Mouse (Mus musculus) adrenal gland, adult (tissue): ENCODE results near the gene Prg4.

Experiments used
- DNase-seq, 2 experiments: peaks; one replicate each; pipeline ENCODE4 v3.0.0; 2022 to 2023; ENCODE audit warnings: low spot score in 1 of 2; ENCODE audit not compliant: inconsistent age in 2 of 2

Gene Prg4

DNA sequence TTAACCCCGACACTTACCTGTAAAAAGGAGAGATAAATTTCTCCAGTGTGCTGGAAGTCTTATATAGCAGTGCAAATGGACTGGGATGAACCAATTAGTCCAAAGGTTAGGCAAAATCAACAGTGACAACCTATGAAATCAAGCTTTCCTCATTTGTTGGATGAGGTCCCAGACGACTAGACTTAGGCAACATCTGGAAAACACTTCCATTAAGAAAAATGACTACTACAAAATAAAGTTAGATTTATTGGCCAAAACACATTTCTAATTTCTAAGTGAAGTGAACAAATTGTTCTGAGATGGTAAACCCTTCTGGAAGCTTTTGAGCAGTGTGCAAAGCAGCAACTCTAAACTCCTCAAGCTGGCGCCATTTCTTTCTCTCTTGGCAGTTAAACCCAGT lies at the start of gene Prg4:
Prg4 (minus strand) TSS at position 34 of the 400 bp plus-strand sequence.
- peak in 1 of 2 experiments; percentile 72 for DNase-seq

- no peak for DNase-seq
Measured at GRCm38 (mm10) chr1:150513041-150513440, 47.1 kb upstream of the Prg4 start.

GRCm38 (mm10) chr1:150505794-150506193 lies 39.8 kb upstream of the Prg4 start:
- no peak for DNase-seq

DNA sequence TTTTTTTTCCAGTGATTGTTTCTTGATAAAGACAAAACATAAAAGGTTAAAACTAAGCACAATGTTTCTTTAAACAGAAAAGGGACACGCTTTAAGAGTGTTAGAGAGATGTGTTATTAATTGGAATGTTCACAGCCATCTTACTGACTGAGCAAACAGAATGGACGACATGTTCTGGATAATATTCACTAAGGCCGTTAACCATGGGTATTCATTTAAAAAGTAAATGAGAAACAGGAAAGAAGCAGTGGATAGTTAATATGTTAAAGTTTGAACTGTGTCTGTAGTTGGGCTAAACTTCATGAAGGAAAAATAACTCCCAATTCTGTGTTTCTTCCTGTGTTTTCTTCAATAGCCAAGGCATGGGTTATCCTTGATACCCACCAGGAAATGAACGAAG lies 37.4 kb upstream of the Prg4 start:
- no peak for DNase-seq

- DNase-seq = no peak
Measured at GRCm38 (mm10) chr1:150498177-150498576, 32.2 kb upstream of the Prg4 start.

- DNase-seq = peak; percentile 31 to 80
Measured at GRCm38 (mm10) chr1:150497690-150498089, 31.7 kb upstream of the Prg4 start.

DNA sequence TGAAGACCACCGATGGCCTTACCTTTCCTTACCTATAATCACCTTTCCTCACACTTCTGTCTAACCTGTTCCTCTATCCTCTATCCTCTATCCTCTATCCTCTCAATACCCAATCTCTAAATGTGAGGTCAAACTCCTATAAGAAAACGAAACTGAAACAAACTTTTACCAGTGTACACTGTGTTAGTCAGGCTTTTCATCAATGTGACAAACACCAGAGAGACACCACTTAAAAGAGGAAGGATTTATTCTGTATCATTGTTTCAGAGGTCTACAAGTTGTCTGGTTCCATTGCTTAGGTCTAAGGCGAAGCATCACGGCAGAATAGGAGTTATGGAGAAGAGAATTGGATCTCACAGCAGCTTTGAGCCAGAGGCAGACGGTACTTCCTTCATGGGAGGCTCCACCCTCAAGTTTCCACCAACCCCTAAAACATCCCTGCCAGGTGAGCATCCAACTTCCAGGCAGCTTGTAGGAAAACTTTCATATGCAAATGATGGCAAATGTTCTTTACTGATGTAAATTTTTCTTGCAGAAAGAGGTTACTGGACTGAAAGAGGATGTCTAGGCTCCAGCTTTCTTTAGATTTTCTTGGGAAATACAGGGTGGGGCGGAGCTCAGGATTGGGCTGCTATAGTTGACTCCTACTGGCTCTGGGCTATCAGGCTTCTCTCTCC lies 30.8 kb upstream of the Prg4 start:
- DNase-seq = no peak

- DNase-seq = no peak
Measured at GRCm38 (mm10) chr1:150489148-150489547, 23.2 kb upstream of the Prg4 start.

- no peak for DNase-seq
Measured at GRCm38 (mm10) chr1:150480674-150481073, 14.7 kb upstream of the Prg4 start.

DNA sequence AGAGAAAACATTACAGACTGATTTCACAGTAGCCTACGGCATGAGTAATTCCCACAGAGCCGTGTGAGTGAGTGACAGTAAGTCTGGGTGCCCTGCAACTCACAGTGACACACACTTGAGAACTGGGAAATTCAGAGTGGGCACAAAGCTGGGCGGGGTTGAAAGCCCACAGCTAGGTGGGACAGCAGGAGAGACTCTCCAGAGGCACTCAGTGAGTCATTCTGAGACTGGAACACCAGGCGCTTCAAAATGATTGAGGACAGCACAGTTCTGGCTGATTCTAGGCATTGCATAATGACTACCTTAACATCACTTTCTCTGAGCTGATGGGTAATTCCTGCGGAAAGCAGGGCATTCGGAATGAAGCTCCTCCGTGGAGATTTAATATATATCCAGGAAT lies 6.6 kb upstream of the Prg4 start:
- peak; percentile 33 to 63 for DNase-seq

DNA sequence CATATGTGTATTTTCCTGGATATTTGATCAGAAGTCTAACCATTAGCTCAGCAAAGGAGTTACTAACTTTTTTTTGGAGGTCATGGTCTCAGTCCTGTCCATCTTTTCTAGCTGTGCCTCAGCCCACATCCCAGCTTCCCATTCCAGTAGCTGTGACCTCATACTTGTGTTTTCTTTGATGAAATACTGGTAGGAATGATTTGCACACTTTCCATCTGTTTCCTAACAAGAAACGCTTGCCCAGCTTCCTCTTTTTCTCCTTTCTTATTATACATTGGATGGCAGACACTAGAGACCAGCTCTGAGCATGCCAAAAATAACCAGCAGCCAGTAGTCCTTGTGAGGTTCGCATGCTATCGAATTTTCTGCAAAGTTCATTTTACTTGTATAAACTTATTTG lies 4.0 kb upstream of the Prg4 start:
- DNase-seq = no peak

- no peak for DNase-seq
Measured at GRCm38 (mm10) chr1:150465364-150465763, 601 bp downstream of the Prg4 start.

DNA sequence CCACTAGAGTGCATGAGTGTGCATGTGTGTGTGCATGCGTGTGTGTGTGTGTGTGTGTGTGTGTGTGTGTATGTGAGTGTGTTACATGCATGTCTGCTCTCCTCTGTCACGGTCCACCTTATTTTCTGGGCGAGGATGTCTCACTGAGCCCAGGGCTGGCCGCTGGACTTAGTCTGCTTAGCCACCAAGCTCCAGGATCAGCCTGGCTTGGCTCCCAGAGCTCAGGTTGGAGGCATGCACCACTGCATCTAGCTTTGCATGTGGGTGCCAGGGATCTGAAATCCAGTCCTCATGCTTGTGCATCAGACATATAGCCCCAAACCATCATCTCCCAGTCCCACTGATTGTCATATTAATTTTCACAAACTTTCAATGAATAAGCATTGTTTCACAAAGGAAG lies 2.3 kb downstream of the Prg4 start:
- DNase-seq = no peak

DNA sequence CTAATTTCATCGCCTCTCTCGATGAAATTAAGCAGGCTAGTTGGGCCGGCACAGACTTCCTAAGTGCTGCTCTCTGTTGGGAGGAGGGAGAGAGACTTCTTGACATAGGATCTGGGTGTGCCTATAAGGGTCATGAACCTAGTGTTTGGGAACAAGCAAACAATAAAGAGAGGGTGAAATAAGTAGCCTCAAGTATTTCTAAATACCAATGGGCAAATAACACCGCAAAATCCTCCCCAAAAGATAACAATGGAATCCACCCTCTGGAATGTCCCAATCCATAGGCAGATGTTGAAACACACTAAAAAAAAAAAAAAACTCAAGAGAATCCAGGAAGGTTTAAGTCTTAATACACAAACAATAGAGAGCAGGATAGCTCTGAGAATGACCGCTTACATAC lies 2.9 kb downstream of the Prg4 start:
- DNase-seq = no peak

- DNase-seq = peak in 1 of 2 experiments; percentile 44
Measured at GRCm38 (mm10) chr1:150460595-150460994, 5.4 kb downstream of the Prg4 start.

DNA sequence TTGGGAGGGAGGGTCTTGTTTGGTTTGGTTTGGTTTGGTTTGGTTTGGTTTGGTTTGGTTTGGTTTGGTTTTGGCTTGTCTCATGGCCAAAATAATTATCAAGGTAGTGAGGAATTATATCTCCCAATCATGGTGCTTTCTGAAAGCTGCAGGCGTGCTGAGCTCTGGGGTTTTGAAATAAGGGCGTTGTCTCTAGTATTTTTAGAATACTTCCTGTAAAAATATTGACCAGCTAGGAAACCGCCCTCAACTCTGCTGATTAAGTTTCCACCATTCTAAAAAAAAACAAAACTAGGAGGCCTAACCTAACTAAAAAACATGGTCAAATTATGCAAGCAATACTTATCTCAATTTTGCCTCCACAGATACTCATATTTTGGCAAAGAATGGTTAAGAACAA lies 6.4 kb downstream of the Prg4 start:
- DNase-seq = no peak

DNA sequence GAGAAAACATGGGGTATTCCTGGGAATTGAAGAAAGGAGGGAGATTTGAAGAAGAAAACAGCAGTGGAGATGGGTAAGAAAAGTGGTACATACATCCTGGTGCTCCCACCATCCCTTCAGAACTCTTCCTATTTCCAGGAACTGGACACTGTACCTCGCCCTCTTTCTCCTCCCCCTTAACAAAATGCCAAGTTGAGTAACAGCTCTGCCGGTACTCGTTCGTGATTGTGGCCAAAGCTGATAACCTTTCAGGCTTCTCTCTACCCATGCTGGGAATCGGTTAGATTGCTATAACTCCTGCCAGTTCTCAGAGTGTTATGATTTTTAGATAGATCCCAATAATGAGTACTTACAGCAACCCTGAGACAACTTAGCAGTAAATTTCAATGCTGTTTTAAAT lies 7.0 kb downstream of the Prg4 start:
- DNase-seq = no peak

DNA sequence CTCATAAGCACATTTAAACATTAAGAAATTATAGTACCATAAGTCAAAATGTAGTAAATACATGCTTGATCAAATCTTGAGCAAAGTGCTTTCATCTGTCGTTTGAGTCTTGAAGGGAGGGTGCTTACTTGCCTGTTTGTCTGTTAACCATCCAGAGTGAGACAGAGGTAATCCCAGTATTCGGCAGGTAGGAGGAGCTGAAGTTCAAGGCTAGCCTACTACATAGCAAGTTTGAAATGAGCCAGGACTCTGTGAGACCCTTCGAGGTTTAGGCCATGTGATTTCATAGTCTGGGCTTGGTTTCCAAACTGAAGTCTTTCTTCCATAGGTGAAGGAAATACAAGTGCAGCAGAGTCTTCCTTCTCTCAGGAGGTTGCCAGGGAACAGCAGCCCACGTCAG lies 24.2 kb downstream of the Prg4 start:
- no peak for DNase-seq

DNA sequence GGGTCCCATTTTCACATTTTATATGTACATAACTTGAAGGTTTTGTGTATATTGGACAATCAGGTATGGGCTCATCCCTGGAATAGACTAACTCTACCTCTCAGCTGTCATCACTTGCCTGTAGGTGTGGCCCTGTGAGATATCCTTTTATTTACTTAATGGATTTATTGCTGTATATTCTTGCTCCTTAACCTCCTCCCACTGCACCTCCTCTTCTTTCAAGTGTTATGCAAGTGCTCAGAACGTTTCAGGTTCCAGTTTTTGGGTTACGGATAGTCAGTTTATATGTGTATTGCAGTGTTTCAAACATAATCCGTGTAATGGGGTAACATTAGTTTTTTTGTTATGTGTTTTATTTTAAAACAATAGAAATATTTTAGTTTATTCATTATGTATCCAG lies 27.3 kb downstream of the Prg4 start:
- DNase-seq = no peak

DNA sequence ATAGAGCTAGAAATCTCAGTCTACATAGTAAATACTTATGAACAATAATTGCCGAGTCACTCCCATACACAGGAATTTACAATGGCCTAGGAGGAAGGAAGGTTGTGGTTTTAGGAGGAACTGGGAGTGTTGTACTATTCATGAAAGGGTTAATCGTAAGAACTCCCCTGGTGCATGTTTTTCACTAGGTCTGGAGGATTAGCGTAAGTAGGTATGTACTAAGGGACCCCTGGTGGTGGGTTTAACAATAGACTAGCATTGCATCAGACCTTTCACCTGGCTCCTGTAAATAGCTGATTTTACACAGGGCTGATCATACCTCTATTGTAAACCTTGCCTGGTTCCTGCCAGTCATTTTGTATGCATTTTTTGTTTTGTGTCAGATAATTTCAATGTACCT lies 39.7 kb downstream of the Prg4 start:
- no peak for DNase-seq

DNA sequence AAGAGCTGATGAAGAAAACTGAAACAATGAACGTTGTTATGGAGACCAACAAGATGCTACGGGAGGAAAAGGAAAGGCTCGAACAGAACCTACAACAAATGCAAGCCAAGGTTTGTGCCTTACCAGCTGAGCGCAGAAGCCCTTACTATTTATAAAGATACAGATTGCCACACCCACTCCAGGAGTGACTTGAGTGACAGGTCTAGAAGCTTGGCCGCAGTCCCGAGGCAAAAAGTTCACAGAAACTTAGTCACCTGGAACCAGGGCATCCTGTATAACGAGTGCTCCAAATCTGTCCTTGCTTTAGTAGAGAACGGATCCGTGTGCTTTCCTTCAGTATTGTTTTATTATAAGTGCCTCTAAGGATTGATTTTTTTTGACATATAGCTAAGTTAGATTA lies 40.3 kb downstream of the Prg4 start:
- DNase-seq = no peak

GRCm38 (mm10) chr1:150418426-150418825 lies 47.5 kb downstream of the Prg4 start:
- DNase-seq = no peak

- no peak for DNase-seq
Measured at GRCm38 (mm10) chr1:150416006-150416405, 50.0 kb downstream of the Prg4 start.
